Mouse (Mus musculus) embryonic facial prominence, embryonic 10.5 days (tissue): ENCODE data around the gene Cldn19. TPM values are rescaled to one million over a fixed set of nuclear protein-coding genes. Genes with fewer than 3 reads are reported as not detected.
A peak's percentile ranks its signal among the peaks of the same experiment; 100 is the strongest.

ENCODE experiments used
- DNase-seq: peaks from one replicate; pipeline ENCODE4 v3.0.0-alpha.2; 2017; ENCODE audit warnings: low spot score
- H3K27ac ChIP-seq: fragments of 300-500 bp; sonication (generic); replicated peaks from 2 replicates; pipeline ENCODE4 v1.5.1; 2016; ENCODE audit warnings: mild to moderate bottlenecking
- H3K27me3 ChIP-seq: fragments of 300-500 bp; sonication (generic); replicated peaks from 2 replicates; pipeline ENCODE4 v1.6.1; 2016; ENCODE audit warnings: low read depth, mild to moderate bottlenecking; ENCODE audit not compliant: poor library complexity, severe bottlenecking
- H3K36me3 ChIP-seq: fragments of 300-500 bp; sonication (generic); replicated peaks from 2 replicates; pipeline ENCODE4 v1.6.1; 2016; ENCODE audit warnings: mild to moderate bottlenecking, moderate library complexity
- H3K4me1 ChIP-seq: fragments of 300-500 bp; sonication (generic); 2 replicates; pipeline ENCODE4 v1.6.1; 2016
- H3K4me3 ChIP-seq: fragments of 300-500 bp; sonication (generic); 2 replicates; pipeline ENCODE4 v1.5.1; 2016; ENCODE audit warnings: mild to moderate bottlenecking, moderate library complexity
- H3K9me3 ChIP-seq: fragments of 300-500 bp; sonication (generic); 2 replicates; pipeline ENCODE4 v1.6.1; 2016; ENCODE audit warnings: mild to moderate bottlenecking
- WGBS: fragments of 180-500 bp; shearing (Covaris S2); methylation state at CpG from one replicate; pipeline ENCODE4 v1.1.7; 2016; 5-methylcytosine and 5-hydroxymethylcytosine counted together
- polyA plus RNA-seq: library from polyadenylated mRNA; unstranded; fragments of >200 nt; fragmentation: Nextera tagmentation; extraction: Ambion mirVana; gene quantifications from 2 replicates; pipeline ENCODE4 v1.2.1, GENCODE M21; 2016

The Cldn19 gene
- polyA plus RNA-seq: not detected in 2 replicates

- H3K27ac ChIP-seq: peak within 1 kb of the TSS; percentile 25
- DNase-seq: no peak
- peaks cover 30% of the 10 kb centered on the region for H3K4me1 ChIP-seq
- H3K36me3 ChIP-seq: no peaks in the 10 kb centered on the region
- no peaks in the 10 kb centered on the region; the same call in 1 of the 2 replicates for H3K27me3 ChIP-seq
- no peak within 1 kb of the TSS for H3K4me3 ChIP-seq
- 75% methylated on average over 12 of the region's 12 CpGs for WGBS
- H3K9me3 ChIP-seq: no peaks in the 10 kb centered on the region
Measured at GRCm38 (mm10) chr4:119255351-119255750, at the start of gene Cldn19. Gene Cldn19, plus strand, starts transcription at chr4:119255414.

- Histone ChIP-seq H3K36me3 (no peaks in the 10 kb centered on the region), H3K27me3 (no peaks in the 10 kb centered on the region), H3K27ac (no peak overlapping the region), H3K4me1 (peaks cover 9% of the 10 kb centered on the region), H3K4me3 (no peak overlapping the region), H3K9me3 (no peaks in the 10 kb centered on the region)
- 86% methylated on average over 8 of the region's 8 CpGs for WGBS
- DNase-seq: no peak
Measured at GRCm38 (mm10) chr4:119216667-119217066, 38.5 kb upstream of the Cldn19 start.

- peak; percentile 36 for DNase-seq
- Histone ChIP-seq H3K4me3 (peak within 1 kb of the TSS; percentile 11; the same call in 1 of the 2 replicates), H3K27me3 (no peaks in the 10 kb centered on the region), H3K9me3 (no peaks in the 10 kb centered on the region), H3K36me3 (peaks cover 11% of the 10 kb centered on the region), H3K4me1 (peaks cover 9% of the 10 kb centered on the region), H3K27ac (no peak within 1 kb of the TSS)
- WGBS: 12% methylated on average over 11 of the region's 11 CpGs
Measured at GRCm38 (mm10) chr4:119218169-119218568, 37.0 kb upstream of the Cldn19 start, which contains the start of gene Tmem269. Gene Tmem269, minus strand, starts transcription at chr4:119218217.

- H3K36me3 ChIP-seq: peaks cover 66% of the 10 kb centered on the region
- DNase-seq: peak; percentile 23
- 90% methylated on average over 1 of the region's 1 CpGs for WGBS
Measured at GRCm38 (mm10) chr4:119223696-119224095, 31.5 kb upstream of the Cldn19 start.

GRCm38 (mm10) chr4:119224534-119224933 lies 30.7 kb upstream of the Cldn19 start:
- H3K27ac ChIP-seq: no peak overlapping the region
- H3K36me3 ChIP-seq: peaks cover 70% of the 10 kb centered on the region
- H3K9me3 ChIP-seq: no peaks in the 10 kb centered on the region
- 92% methylated on average over 3 of the region's 3 CpGs for WGBS
- no peak for DNase-seq
- H3K4me3 ChIP-seq: no peak overlapping the region
- H3K27me3 ChIP-seq: no peaks in the 10 kb centered on the region
- H3K4me1 ChIP-seq: no peaks in the 10 kb centered on the region

More at GRCm38 (mm10) chr4:119223696-119224095, 31.5 kb upstream of the Cldn19 start:
- no peak overlapping the region for H3K4me3 ChIP-seq
- H3K4me1 ChIP-seq: no peaks in the 10 kb centered on the region; the same call in 1 of the 2 replicates
- H3K9me3 ChIP-seq: no peaks in the 10 kb centered on the region
- no peaks in the 10 kb centered on the region for H3K27me3 ChIP-seq
- no peak overlapping the region for H3K27ac ChIP-seq

- no peaks in the 10 kb centered on the region for H3K4me1 ChIP-seq
- H3K9me3 ChIP-seq: no peaks in the 10 kb centered on the region
- peaks cover 70% of the 10 kb centered on the region for H3K36me3 ChIP-seq
- H3K27me3 ChIP-seq: no peaks in the 10 kb centered on the region
- WGBS: 90% methylated on average over 9 of the region's 9 CpGs
- H3K4me3 ChIP-seq: no peak overlapping the region
- no peak overlapping the region for H3K27ac ChIP-seq
- no peak for DNase-seq
Measured at GRCm38 (mm10) chr4:119225719-119226118, 29.5 kb upstream of the Cldn19 start.

- DNase-seq: no peak
- Histone ChIP-seq H3K27me3 (no peaks in the 10 kb centered on the region), H3K4me1 (peaks cover 6% of the 10 kb centered on the region), H3K27ac (no peak overlapping the region), H3K4me3 (no peak overlapping the region), H3K36me3 (peaks cover 70% of the 10 kb centered on the region), H3K9me3 (no peaks in the 10 kb centered on the region)
- 93% methylated on average over 11 of the region's 11 CpGs for WGBS
Measured at GRCm38 (mm10) chr4:119226751-119227150, 28.5 kb upstream of the Cldn19 start.

GRCm38 (mm10) chr4:119232410-119233255 lies 22.6 kb upstream of the Cldn19 start, which contains the start of the genes AU022252 and P3h1:
Gene AU022252, minus strand, starts transcription at chr4:119232712.
Gene P3h1, plus strand, starts transcription at chr4:119232915.
- H3K4me1 ChIP-seq: peaks cover 20% of the 10 kb centered on the region
- H3K9me3 ChIP-seq: no peaks in the 10 kb centered on the region
- H3K27me3 ChIP-seq: no peaks in the 10 kb centered on the region
- under 1% methylated on average over 71 of the region's 71 CpGs for WGBS
- peak; percentile 96 for DNase-seq
- peaks cover 33% of the 10 kb centered on the region for H3K36me3 ChIP-seq
- peak within 1 kb of the TSS; percentile 88 for H3K27ac ChIP-seq
- H3K4me3 ChIP-seq: peak within 1 kb of the TSS; percentile 92

- peak overlapping the region; percentile 88 for H3K27ac ChIP-seq
- under 1% methylated on average over 36 of the region's 36 CpGs for WGBS
- H3K4me3 ChIP-seq: peak overlapping the region; percentile 92
- H3K36me3 ChIP-seq: peaks cover 30% of the 10 kb centered on the region
- peak; percentile 76 for DNase-seq
- peaks cover 20% of the 10 kb centered on the region for H3K4me1 ChIP-seq
- H3K9me3 ChIP-seq: no peaks in the 10 kb centered on the region
- H3K27me3 ChIP-seq: no peaks in the 10 kb centered on the region
Measured at GRCm38 (mm10) chr4:119233256-119233901, 21.8 kb upstream of the Cldn19 start.

- DNase-seq: no peak
- Histone ChIP-seq H3K27ac (no peak overlapping the region), H3K4me1 (peaks cover 22% of the 10 kb centered on the region), H3K27me3 (no peaks in the 10 kb centered on the region), H3K4me3 (peak overlapping the region; percentile 92), H3K36me3 (peaks cover 25% of the 10 kb centered on the region), H3K9me3 (no peaks in the 10 kb centered on the region)
- WGBS: 70% methylated on average over 3 of the region's 3 CpGs
Measured at GRCm38 (mm10) chr4:119234348-119234747, 20.9 kb upstream of the Cldn19 start.

- DNase-seq: no peak
- peaks cover 16% of the 10 kb centered on the region for H3K4me1 ChIP-seq
- peaks cover 61% of the 10 kb centered on the region for H3K36me3 ChIP-seq
- no peak overlapping the region for H3K27ac ChIP-seq
- WGBS: 69% methylated on average over 3 of the region's 3 CpGs
- H3K9me3 ChIP-seq: no peaks in the 10 kb centered on the region
- no peak overlapping the region for H3K4me3 ChIP-seq
- no peaks in the 10 kb centered on the region for H3K27me3 ChIP-seq
Measured at GRCm38 (mm10) chr4:119238661-119239060, 16.6 kb upstream of the Cldn19 start.

- Histone ChIP-seq H3K36me3 (peaks cover 66% of the 10 kb centered on the region), H3K4me3 (no peak overlapping the region), H3K9me3 (no peaks in the 10 kb centered on the region), H3K4me1 (peaks cover 10% of the 10 kb centered on the region), H3K27me3 (no peaks in the 10 kb centered on the region), H3K27ac (peak overlapping the region; percentile 86)
- DNase-seq: peak; percentile 52
- WGBS: 39% methylated on average over 12 of the region's 12 CpGs
Measured at GRCm38 (mm10) chr4:119239181-119239682, 16.0 kb upstream of the Cldn19 start.
